Mouse (Mus musculus): ENCODE data around the gene 2010003K11Rik. TPM values are rescaled to one million over a fixed set of nuclear protein-coding genes. Genes with fewer than 3 reads are reported as not detected.

Gene 2010003K11Rik
- polyA plus RNA-seq, 1 experiment from 2014 or later = not detected

- Histone ChIP-seq H3K4me3 (ENCODE audit: low read depth, low read length) (no peak overlapping the region), H3K9me3 (replicated peaks; ENCODE audit: control insufficient read depth, low read length) (no peaks in the 10 kb centered on the region), H3K27me3 (ENCODE audit: control insufficient read depth, insufficient read depth, low read length) (no peaks in the 10 kb centered on the region), H3K4me1 (ENCODE audit: control insufficient read depth, insufficient read depth, low read length) (no peaks in the 10 kb centered on the region), H3K27ac (replicated peaks; ENCODE audit: low read depth, low read length) (no peak overlapping the region), H3K36me3 (replicated peaks; ENCODE audit: control insufficient read depth, insufficient read depth, low read depth, low read length) (no peaks in the 10 kb centered on the region), H3K4me2 (ENCODE audit: low read depth, low read length) (no peak overlapping the region), H3K9ac (replicated peaks; ENCODE audit: low read length) (no peak overlapping the region)
- ATAC-seq (replicated peaks; ENCODE audit: insufficient number of reproducible peaks, low FRiP score, low TSS enrichment, low read depth) (no peak), DNase-seq (ENCODE audit: low spot score) (no peak)
Measured at GRCm38 (mm10) chr19:4535922-4536321, 37.5 kb upstream of the 2010003K11Rik start.

- H3K4me1 ChIP-seq (ENCODE audit: control insufficient read depth, insufficient read depth, low read length) = no peaks in the 10 kb centered on the region
- no peak overlapping the region for H3K4me3 ChIP-seq (ENCODE audit: low read depth, low read length)
- no peaks in the 10 kb centered on the region for H3K27me3 ChIP-seq (ENCODE audit: control insufficient read depth, insufficient read depth, low read length)
- WGBS = 93% methylated on average over 2 of the region's 2 CpGs
- H3K4me2 ChIP-seq (ENCODE audit: low read depth, low read length) = no peak overlapping the region
- no peak overlapping the region for H3K27ac ChIP-seq (replicated peaks; ENCODE audit: low read depth, low read length)
- H3K9me3 ChIP-seq (replicated peaks; ENCODE audit: control insufficient read depth, low read length) = no peaks in the 10 kb centered on the region
- H3K9ac ChIP-seq (replicated peaks; ENCODE audit: low read length) = no peak overlapping the region
- H3K36me3 ChIP-seq (replicated peaks; ENCODE audit: control insufficient read depth, insufficient read depth, low read depth, low read length) = no peaks in the 10 kb centered on the region
- ATAC-seq (replicated peaks; ENCODE audit: insufficient number of reproducible peaks, low FRiP score, low TSS enrichment, low read depth) (no peak), DNase-seq (ENCODE audit: low spot score) (no peak)
Measured at GRCm38 (mm10) chr19:4534646-4535045, 36.3 kb upstream of the 2010003K11Rik start.

- Histone ChIP-seq H3K27ac (replicated peaks; ENCODE audit: low read depth, low read length) (0 out of 2 replicates have a peak overlapping the region, but pooled peaks have one; percentile 35), H3K36me3 (replicated peaks; ENCODE audit: control insufficient read depth, insufficient read depth, low read depth, low read length) (no peaks in the 10 kb centered on the region), H3K9me3 (replicated peaks; ENCODE audit: control insufficient read depth, low read length) (no peaks in the 10 kb centered on the region), H3K4me3 (ENCODE audit: low read depth, low read length) (no peak overlapping the region), H3K4me1 (ENCODE audit: control insufficient read depth, insufficient read depth, low read length) (no peaks in the 10 kb centered on the region), H3K9ac (replicated peaks; ENCODE audit: low read length) (no peak overlapping the region), H3K27me3 (ENCODE audit: control insufficient read depth, insufficient read depth, low read length) (no peaks in the 10 kb centered on the region), H3K4me2 (ENCODE audit: low read depth, low read length) (no peak overlapping the region)
- ATAC-seq (replicated peaks; ENCODE audit: insufficient number of reproducible peaks, low FRiP score, low TSS enrichment, low read depth) (no peak), DNase-seq (ENCODE audit: low spot score) (no peak)
- 58% methylated on average over 3 of the region's 3 CpGs for WGBS
Measured at GRCm38 (mm10) chr19:4521426-4522050, 23.2 kb upstream of the 2010003K11Rik start.

GRCm38 (mm10) chr19:4517483-4517882 lies 19.1 kb upstream of the 2010003K11Rik start:
- Histone ChIP-seq H3K4me2 (ENCODE audit: low read depth, low read length) (no peak overlapping the region), H3K27ac (replicated peaks; ENCODE audit: low read depth, low read length) (no peak overlapping the region), H3K4me3 (ENCODE audit: low read depth, low read length) (no peak overlapping the region), H3K27me3 (ENCODE audit: control insufficient read depth, insufficient read depth, low read length) (no peaks in the 10 kb centered on the region), H3K9ac (replicated peaks; ENCODE audit: low read length) (no peak overlapping the region), H3K9me3 (replicated peaks; ENCODE audit: control insufficient read depth, low read length) (no peaks in the 10 kb centered on the region), H3K4me1 (ENCODE audit: control insufficient read depth, insufficient read depth, low read length) (no peaks in the 10 kb centered on the region), H3K36me3 (replicated peaks; ENCODE audit: control insufficient read depth, insufficient read depth, low read depth, low read length) (no peaks in the 10 kb centered on the region)
- 80% methylated on average over 1 of the region's 1 CpGs for WGBS
- no peak for ATAC-seq (replicated peaks; ENCODE audit: insufficient number of reproducible peaks, low FRiP score, low TSS enrichment, low read depth)
- DNase-seq (ENCODE audit: low spot score) = no peak

- no peak overlapping the region for H3K4me2 ChIP-seq (ENCODE audit: low read depth, low read length)
- ATAC-seq (replicated peaks; ENCODE audit: insufficient number of reproducible peaks, low FRiP score, low TSS enrichment, low read depth) (no peak), DNase-seq (ENCODE audit: low spot score) (no peak)
- no peaks in the 10 kb centered on the region for H3K27me3 ChIP-seq (ENCODE audit: control insufficient read depth, insufficient read depth, low read length)
- H3K4me3 ChIP-seq (ENCODE audit: low read depth, low read length) = no peak overlapping the region
- no peak overlapping the region for H3K9ac ChIP-seq (replicated peaks; ENCODE audit: low read length)
- H3K27ac ChIP-seq (replicated peaks; ENCODE audit: low read depth, low read length) = no peak overlapping the region
- H3K4me1 ChIP-seq (ENCODE audit: control insufficient read depth, insufficient read depth, low read length) = no peaks in the 10 kb centered on the region
- H3K9me3 ChIP-seq (replicated peaks; ENCODE audit: control insufficient read depth, low read length) = no peaks in the 10 kb centered on the region
- WGBS = 56% methylated on average over 2 of the region's 2 CpGs
- no peaks in the 10 kb centered on the region for H3K36me3 ChIP-seq (replicated peaks; ENCODE audit: control insufficient read depth, insufficient read depth, low read depth, low read length)
Measured at GRCm38 (mm10) chr19:4516288-4516687, 17.9 kb upstream of the 2010003K11Rik start.

GRCm38 (mm10) chr19:4515746-4516145 lies 17.4 kb upstream of the 2010003K11Rik start:
- ATAC-seq (replicated peaks; ENCODE audit: insufficient number of reproducible peaks, low FRiP score, low TSS enrichment, low read depth) = no peak
- Histone ChIP-seq H3K9me3 (replicated peaks; ENCODE audit: control insufficient read depth, low read length) (no peaks in the 10 kb centered on the region), H3K4me1 (ENCODE audit: control insufficient read depth, insufficient read depth, low read length) (no peaks in the 10 kb centered on the region; the same call in none of the 2 replicates), H3K27me3 (ENCODE audit: control insufficient read depth, insufficient read depth, low read length) (no peaks in the 10 kb centered on the region), H3K4me3 (ENCODE audit: low read depth, low read length) (no peak overlapping the region), H3K9ac (replicated peaks; ENCODE audit: low read length) (no peak overlapping the region), H3K27ac (replicated peaks; ENCODE audit: low read depth, low read length) (no peak overlapping the region), H3K4me2 (ENCODE audit: low read depth, low read length) (no peak overlapping the region), H3K36me3 (replicated peaks; ENCODE audit: control insufficient read depth, insufficient read depth, low read depth, low read length) (no peaks in the 10 kb centered on the region)
- 57% methylated on average over 2 of the region's 2 CpGs for WGBS
- DNase-seq (ENCODE audit: low spot score) = peak; percentile 72

- ATAC-seq (replicated peaks; ENCODE audit: insufficient number of reproducible peaks, low FRiP score, low TSS enrichment, low read depth) (no peak), DNase-seq (ENCODE audit: low spot score) (no peak)
- Histone ChIP-seq H3K9ac (replicated peaks; ENCODE audit: low read length) (no peak overlapping the region), H3K27ac (replicated peaks; ENCODE audit: low read depth, low read length) (no peak overlapping the region), H3K27me3 (ENCODE audit: control insufficient read depth, insufficient read depth, low read length) (no peaks in the 10 kb centered on the region), H3K4me1 (ENCODE audit: control insufficient read depth, insufficient read depth, low read length) (no peaks in the 10 kb centered on the region; the same call in none of the 2 replicates), H3K4me3 (ENCODE audit: low read depth, low read length) (no peak overlapping the region), H3K36me3 (replicated peaks; ENCODE audit: control insufficient read depth, insufficient read depth, low read depth, low read length) (no peaks in the 10 kb centered on the region), H3K4me2 (ENCODE audit: low read depth, low read length) (no peak overlapping the region), H3K9me3 (replicated peaks; ENCODE audit: control insufficient read depth, low read length) (no peaks in the 10 kb centered on the region)
- 76% methylated on average over 4 of the region's 4 CpGs for WGBS
Measured at GRCm38 (mm10) chr19:4513236-4513858, 15.0 kb upstream of the 2010003K11Rik start.

- WGBS = 6% methylated on average over 13 of the region's 13 CpGs
- Histone ChIP-seq H3K9me3 (replicated peaks; ENCODE audit: control insufficient read depth, low read length) (no peaks in the 10 kb centered on the region), H3K27ac (replicated peaks; ENCODE audit: low read depth, low read length) (no peak overlapping the region), H3K4me1 (ENCODE audit: control insufficient read depth, insufficient read depth, low read length) (no peaks in the 10 kb centered on the region; the same call in none of the 2 replicates), H3K27me3 (ENCODE audit: control insufficient read depth, insufficient read depth, low read length) (no peaks in the 10 kb centered on the region), H3K36me3 (replicated peaks; ENCODE audit: control insufficient read depth, insufficient read depth, low read depth, low read length) (no peaks in the 10 kb centered on the region), H3K4me2 (ENCODE audit: low read depth, low read length) (peak overlapping the region; percentile 61), H3K9ac (replicated peaks; ENCODE audit: low read length) (peak overlapping the region; percentile 45), H3K4me3 (ENCODE audit: low read depth, low read length) (peak overlapping the region; percentile 73)
- no peak for ATAC-seq (replicated peaks; ENCODE audit: insufficient number of reproducible peaks, low FRiP score, low TSS enrichment, low read depth)
- DNase-seq (ENCODE audit: low spot score) = no peak
Measured at GRCm38 (mm10) chr19:4511116-4511841, 12.9 kb upstream of the 2010003K11Rik start.
